Mouse (Mus musculus) MEL (cell line): Measurements from ENCODE around the gene Tmem175. TPM values are rescaled to one million over a fixed set of nuclear protein-coding genes. Genes with fewer than 3 reads are reported as not detected.

Source experiments
- DNase-seq: peaks from one replicate; pipeline ENCODE4 v3.0.0; 2011; ENCODE audit warnings: low read depth, low spot score
- H3K27ac ChIP-seq: 2 replicates; pipeline ENCODE4 v1.5.1; 2012; ENCODE audit warnings: low read depth, mild to moderate bottlenecking, control low read depth, low read length, moderate library complexity; ENCODE audit not compliant: control insufficient read depth
- H3K27me3 ChIP-seq, 2 experiments: fragments of 150-350 bp in 1 of 2; sonication (generic) in 1 of 2; 2 replicates each; pipeline ENCODE4 v1.6.1; 2012; ENCODE audit warnings: low read length in 2 of 2, mild to moderate bottlenecking in 2 of 2, improper control_type of control experiment in 1 of 2, moderate library complexity in 1 of 2; ENCODE audit not compliant: insufficient read depth in 2 of 2, control insufficient read depth in 1 of 2
- H3K36me3 ChIP-seq, 2 experiments: 2 replicates each; pipeline ENCODE4 v1.6.1; 2012 to 2014; ENCODE audit warnings: low read length in 2 of 2, improper control_type of control experiment in 1 of 2, inconsistent platforms in 1 of 2, mild to moderate bottlenecking in 1 of 2; ENCODE audit not compliant: insufficient read depth in 2 of 2, control insufficient read depth in 1 of 2
- H3K4me1 ChIP-seq, 2 experiments: fragments of 150-350 bp in 1 of 2; sonication (generic) in 1 of 2; 2 replicates each; pipeline ENCODE4 v1.6.1; 2012; ENCODE audit warnings: low read length in 2 of 2, improper control_type of control experiment in 1 of 2, mild to moderate bottlenecking in 1 of 2; ENCODE audit not compliant: insufficient read depth in 2 of 2, control insufficient read depth in 1 of 2
- H3K4me3 ChIP-seq, 2 experiments: fragments of 150-350 bp in 1 of 2; sonication (generic) in 1 of 2; 2 replicates each; pipeline ENCODE4 v1.5.1; 2012; ENCODE audit warnings: low read depth in 2 of 2, low read length in 2 of 2, mild to moderate bottlenecking in 2 of 2, moderate library complexity in 2 of 2, control low read depth in 1 of 2, improper control_type of control experiment in 1 of 2; ENCODE audit not compliant: control insufficient read depth in 1 of 2, insufficient read depth in 1 of 2
- H3K79me2 ChIP-seq: 2 replicates; pipeline ENCODE4 v1.6.1; 2012; ENCODE audit warnings: mild to moderate bottlenecking, low read length, moderate library complexity; ENCODE audit not compliant: control insufficient read depth, poor library complexity, insufficient read depth
- H3K9ac ChIP-seq: 2 replicates; pipeline ENCODE4 v1.6.1; 2012; ENCODE audit warnings: low read depth, mild to moderate bottlenecking, control low read depth, low read length, moderate library complexity; ENCODE audit not compliant: control insufficient read depth, poor library complexity, severe bottlenecking
- H3K9me3 ChIP-seq: fragments of 150-350 bp; sonication (generic); replicated peaks from 2 replicates; pipeline ENCODE4 v1.6.1; 2012; ENCODE audit warnings: mild to moderate bottlenecking, low read length, improper control_type of control experiment, moderate library complexity; ENCODE audit not compliant: insufficient read depth
- BHLHE40 ChIP-seq: IDR thresholded peaks from 2 replicates; pipeline ENCODE4 v1.6.1; 2012; ENCODE audit warnings: low read depth, mild to moderate bottlenecking, inconsistent platforms, low read length, improper control_type of control experiment, borderline replicate concordance
- CHD1 ChIP-seq: IDR thresholded peaks from 2 replicates; pipeline ENCODE4 v1.6.1; 2012; ENCODE audit warnings: low read depth, mild to moderate bottlenecking, inconsistent platforms, low read length, improper control_type of control experiment
- CHD2 ChIP-seq: IDR thresholded peaks from 2 replicates; pipeline ENCODE4 v1.6.1; 2011; ENCODE audit warnings: low read length, improper control_type of control experiment
- CTCF ChIP-seq, 3 experiments: IDR thresholded peaks in 2 of 3; conservative IDR thresholded peaks in 1 of 3; 2 replicates each; pipeline ENCODE4 v1.5.1; 2011 to 2012; ENCODE audit warnings: low read length in 3 of 3, low read depth in 2 of 3, mild to moderate bottlenecking in 2 of 3, improper control_type of control experiment in 1 of 3, inconsistent platforms in 1 of 3, mixed read lengths in 1 of 3, moderate library complexity in 1 of 3; ENCODE audit not compliant: control insufficient read depth in 1 of 3, insufficient read depth in 1 of 3, poor library complexity in 1 of 3, severe bottlenecking in 1 of 3
- E2F4 ChIP-seq: IDR thresholded peaks from 2 replicates; pipeline ENCODE4 v1.6.1; 2011; ENCODE audit warnings: low read depth, low read length, improper control_type of control experiment, borderline replicate concordance
- ELF1 ChIP-seq: IDR thresholded peaks from 2 replicates; pipeline ENCODE4 v1.6.1; 2014; ENCODE audit warnings: low read depth, mild to moderate bottlenecking, inconsistent platforms, low read length, improper control_type of control experiment, moderate library complexity
- EP300 ChIP-seq, 2 experiments: IDR thresholded peaks; 2 replicates each; pipeline ENCODE4 v1.6.1; 2011; ENCODE audit warnings: improper control_type of control experiment in 2 of 2, low read length in 2 of 2, low read depth in 1 of 2, mild to moderate bottlenecking in 1 of 2
- ETS1 ChIP-seq: IDR thresholded peaks from 2 replicates; pipeline ENCODE4 v1.6.1; 2012; ENCODE audit warnings: low read depth, mild to moderate bottlenecking, inconsistent platforms, low read length, improper control_type of control experiment, moderate library complexity
- GABPA ChIP-seq: IDR thresholded peaks from 2 replicates; pipeline ENCODE4 v1.6.1; 2012; ENCODE audit warnings: low read depth, mild to moderate bottlenecking, inconsistent platforms, low read length, improper control_type of control experiment, moderate library complexity
- GATA1 ChIP-seq: IDR thresholded peaks from 2 replicates; pipeline ENCODE4 v1.6.1; 2011; ENCODE audit warnings: low read depth, low read length, improper control_type of control experiment
- HCFC1 ChIP-seq: IDR thresholded peaks from 2 replicates; pipeline ENCODE4 v1.6.1; 2012; ENCODE audit warnings: low read depth, mild to moderate bottlenecking, inconsistent platforms, low read length, improper control_type of control experiment, moderate library complexity
- JUND ChIP-seq: IDR thresholded peaks from 2 replicates; pipeline ENCODE4 v1.6.1; 2011; ENCODE audit warnings: low read depth, mild to moderate bottlenecking, improper control_type of control experiment, low read length
- KAT2A ChIP-seq: conservative IDR thresholded peaks from 2 replicates; pipeline ENCODE4 v1.6.1; 2012; ENCODE audit warnings: low read depth, low read length, improper control_type of control experiment, inconsistent platforms
- MAFK ChIP-seq: IDR thresholded peaks from 2 replicates; pipeline ENCODE4 v1.6.1; 2011; ENCODE audit warnings: low read depth, mild to moderate bottlenecking, low read length, improper control_type of control experiment, borderline replicate concordance
- MAX ChIP-seq: IDR thresholded peaks from 2 replicates; pipeline ENCODE4 v1.6.1; 2011; ENCODE audit warnings: low read length, improper control_type of control experiment
- MAZ ChIP-seq: IDR thresholded peaks from 2 replicates; pipeline ENCODE4 v1.6.1; 2012; ENCODE audit warnings: low read depth, mild to moderate bottlenecking, inconsistent platforms, low read length, improper control_type of control experiment
- MEF2A ChIP-seq: IDR thresholded peaks from 2 replicates; pipeline ENCODE4 v1.6.1; 2014; ENCODE audit warnings: low read depth, mild to moderate bottlenecking, inconsistent platforms, low read length, improper control_type of control experiment; ENCODE audit not compliant: poor library complexity, insufficient replicate concordance, severe bottlenecking; ENCODE audit errors: extremely low read depth
- MXI1 ChIP-seq: IDR thresholded peaks from 2 replicates; pipeline ENCODE4 v1.6.1; 2011; ENCODE audit warnings: mild to moderate bottlenecking, low read depth, low read length, improper control_type of control experiment
- MYB ChIP-seq: IDR thresholded peaks from 2 replicates; pipeline ENCODE4 v1.6.1; 2011; ENCODE audit warnings: mild to moderate bottlenecking, low read depth, low read length, improper control_type of control experiment
- MYC ChIP-seq: IDR thresholded peaks from 2 replicates; pipeline ENCODE4 v1.6.1; 2011; ENCODE audit warnings: low read depth, mild to moderate bottlenecking, low read length, improper control_type of control experiment, moderate library complexity
- NELFE ChIP-seq: IDR thresholded peaks from 2 replicates; pipeline ENCODE4 v1.6.1; 2011; ENCODE audit warnings: low read depth, low read length, improper control_type of control experiment
- NRF1 ChIP-seq: IDR thresholded peaks from 2 replicates; pipeline ENCODE4 v1.6.1; 2014; ENCODE audit warnings: low read depth, mild to moderate bottlenecking, inconsistent platforms, low read length, improper control_type of control experiment, moderate library complexity; ENCODE audit not compliant: poor library complexity, insufficient read depth, severe bottlenecking
- POLR2A ChIP-seq, 2 experiments: IDR thresholded peaks; 2 replicates each; pipeline ENCODE4 v1.6.1; 2011 to 2012; ENCODE audit warnings: low read length in 2 of 2, mild to moderate bottlenecking in 2 of 2, control low read depth in 1 of 2, improper control_type of control experiment in 1 of 2, low read depth in 1 of 2, moderate library complexity in 1 of 2; ENCODE audit not compliant: control insufficient read depth in 1 of 2, insufficient read depth in 1 of 2, poor library complexity in 1 of 2
- POLR2AphosphoS2 ChIP-seq: IDR thresholded peaks from 2 replicates; pipeline ENCODE4 v1.6.1; 2011; ENCODE audit warnings: low read length, improper control_type of control experiment
- POLR2AphosphoS5 ChIP-seq: IDR thresholded peaks from 2 replicates; pipeline ENCODE4 v1.6.1; 2012; ENCODE audit warnings: low read depth, borderline replicate concordance, mild to moderate bottlenecking, inconsistent platforms, low read length, moderate library complexity, mixed read lengths
- RAD21 ChIP-seq: IDR thresholded peaks from 2 replicates; pipeline ENCODE4 v1.6.1; 2011; ENCODE audit warnings: mild to moderate bottlenecking, low read depth, low read length, improper control_type of control experiment
- RCOR1 ChIP-seq: IDR thresholded peaks from 2 replicates; pipeline ENCODE4 v1.6.1; 2012; ENCODE audit warnings: low read depth, mild to moderate bottlenecking, inconsistent platforms, low read length, improper control_type of control experiment
- SIN3A ChIP-seq: IDR thresholded peaks from 2 replicates; pipeline ENCODE4 v1.6.1; 2012; ENCODE audit warnings: low read length, improper control_type of control experiment, inconsistent platforms
- SMC3 ChIP-seq: IDR thresholded peaks from 2 replicates; pipeline ENCODE4 v1.6.1; 2011; ENCODE audit warnings: low read depth, low read length, improper control_type of control experiment
- TAL1 ChIP-seq: IDR thresholded peaks from 2 replicates; pipeline ENCODE4 v1.6.1; 2012; ENCODE audit warnings: mild to moderate bottlenecking, inconsistent platforms, low read length, moderate library complexity, mixed read lengths
- TBP ChIP-seq: IDR thresholded peaks from 2 replicates; pipeline ENCODE4 v1.8.0; 2011; ENCODE audit warnings: low read depth, low read length, improper control_type of control experiment
- TCF12 ChIP-seq: IDR thresholded peaks from 2 replicates; pipeline ENCODE4 v1.6.1; 2014; ENCODE audit warnings: low read depth, mild to moderate bottlenecking, inconsistent platforms, low read length, improper control_type of control experiment, moderate library complexity
- UBTF ChIP-seq: IDR thresholded peaks from 2 replicates; pipeline ENCODE4 v1.6.1; 2012; ENCODE audit warnings: low read depth, mild to moderate bottlenecking, inconsistent platforms, low read length, improper control_type of control experiment, moderate library complexity, borderline replicate concordance; ENCODE audit not compliant: insufficient read depth
- USF1 ChIP-seq: IDR thresholded peaks from 2 replicates; pipeline ENCODE4 v1.6.1; 2014; ENCODE audit warnings: low read depth, mild to moderate bottlenecking, inconsistent platforms, low read length, improper control_type of control experiment, moderate library complexity
- USF2 ChIP-seq, 2 experiments: IDR thresholded peaks; 2 replicates each; pipeline ENCODE4 v1.6.1; 2011 to 2012; ENCODE audit warnings: improper control_type of control experiment in 2 of 2, low read length in 2 of 2, borderline replicate concordance in 1 of 2, inconsistent platforms in 1 of 2, low read depth in 1 of 2, mild to moderate bottlenecking in 1 of 2; ENCODE audit not compliant: insufficient read depth in 1 of 2
- ZC3H11A ChIP-seq: IDR thresholded peaks from 2 replicates; pipeline ENCODE4 v1.6.1; 2012; ENCODE audit warnings: low read depth, mild to moderate bottlenecking, inconsistent platforms, low read length, improper control_type of control experiment
- ZKSCAN1 ChIP-seq: IDR thresholded peaks from 2 replicates; pipeline ENCODE4 v1.6.1; 2012; ENCODE audit warnings: low read depth, mild to moderate bottlenecking, inconsistent platforms, low read length, improper control_type of control experiment, moderate library complexity
- ZNF384 ChIP-seq: IDR thresholded peaks from 2 replicates; pipeline ENCODE4 v1.6.1; 2012; ENCODE audit warnings: low read depth, mild to moderate bottlenecking, inconsistent platforms, low read length, improper control_type of control experiment
- polyA plus RNA-seq, 2 experiments: library from polyadenylated mRNA; stranded (reverse) in 1 of 2; unstranded in 1 of 2; fragments of >175 nt in 1 of 2; fragments of >200 nt in 1 of 2; gene quantifications; 2 replicates each; pipeline versions ENCODE4 v1.2.1 to v1.2.4; 2012; ENCODE audit warnings: low replicate concordance in 2 of 2, low read depth in 1 of 2; ENCODE audit not compliant: insufficient read length in 2 of 2, insufficient read depth in 1 of 2, missing spikeins in 1 of 2
- total RNA-seq: library from RNA; depleted of rRNA; stranded (reverse); fragments of 300-350 nt; gene quantifications from 2 replicates; pipeline ENCODE4 v1.2.3, GENCODE M21; 2012

Gene Tmem175
- total and polyA plus RNA-seq, 3 experiments, result 19.3 to 39.2 TPM; not detected in 1

DNA sequence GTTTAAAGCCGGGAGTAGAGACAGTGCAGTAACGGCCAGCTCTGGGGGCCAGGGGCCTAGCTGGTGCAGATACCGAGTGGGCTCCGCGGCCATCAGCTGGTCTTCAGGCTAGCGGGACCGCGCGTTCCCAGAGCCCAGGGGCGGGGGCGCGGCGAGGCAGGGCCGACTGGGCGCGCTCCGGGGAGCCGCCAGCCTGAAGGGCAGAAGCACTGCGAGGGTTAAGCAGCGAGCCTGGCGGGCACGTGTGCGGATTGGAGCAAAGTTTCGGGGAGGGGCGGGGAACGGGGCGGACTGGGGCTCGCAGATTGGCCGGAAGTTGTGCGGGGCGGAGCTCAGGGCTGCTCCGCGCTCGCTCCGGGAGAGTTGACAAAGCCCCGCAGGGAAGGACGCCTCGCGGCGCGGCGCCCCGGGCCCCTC, 64.3 kb downstream of the Tmem175 start:
- peaks cover 3% of the 10 kb centered on the region; the same call in 1 of the 2 replicates for H3K79me2 ChIP-seq
- no peaks in the 10 kb centered on the region for H3K36me3 ChIP-seq
- H3K9me3 ChIP-seq, result no peaks in the 10 kb centered on the region
- H3K27me3 ChIP-seq, result no peaks in the 10 kb centered on the region
- H3K9ac ChIP-seq, result peak overlapping the region; percentile 85
- peak overlapping the region; percentile 77 to 92; a peak in 3 of 4 replicates for H3K4me3 ChIP-seq
- no peak overlapping the region for H3K27ac ChIP-seq
- DNase-seq, result peak; percentile 95
- peaks cover 4 to 5% of the 10 kb centered on the region in 2 experiments; a peak in 2 of 4 replicates for H3K4me1 ChIP-seq
- TF ChIP-seq UBTF (no peak), MAZ (peak; percentile 80; the same call in 1 of the 2 replicates), E2F4 (no peak), MAFK (no peak), TBP (peak; percentile 30; the same call in 1 of the 2 replicates), USF1 (peak; percentile 85), ETS1 (no peak), POLR2A (IDR thresholded peaks at IDR 0.05; ENCODE audit: control insufficient read depth in 1 of 2, insufficient read depth in 1 of 2, low read depth in 1 of 2, low read length in 2 of 2, poor library complexity in 1 of 2) (peak; percentile 30 to 52; a peak in 2 of 4 replicates), TAL1 (no peak), GATA1 (no peak), SIN3A (peak; percentile 62), CHD2 (no peak), POLR2AphosphoS5 (no peak), MEF2A (no peak), NELFE (peak; percentile 47), CHD1 (no peak), EP300 (IDR thresholded peaks at IDR 0.05; ENCODE audit: low read depth in 1 of 2, low read length in 2 of 2) (no peak), SMC3 (no peak), MYC (no peak), ELF1 (peak; percentile 59), KAT2A (no peak), USF2 (IDR thresholded peaks at IDR 0.05; ENCODE audit: borderline replicate concordance in 1 of 2, insufficient read depth in 1 of 2, low read depth in 1 of 2, low read length in 2 of 2) (no peak), POLR2AphosphoS2 (no peak), HCFC1 (peak; percentile 54; the same call in 1 of the 2 replicates), RAD21 (no peak), TCF12 (no peak; the same call in 1 of the 2 replicates), NRF1 (no peak), RCOR1 (no peak), MAX (no peak), MXI1 (peak; percentile 69), ZNF384 (no peak), CTCF (IDR thresholded peaks at IDR 0.05 in 2 of 3, conservative IDR thresholded peaks at IDR 0.05 in 1 of 3; ENCODE audit: control insufficient read depth in 1 of 3, insufficient read depth in 1 of 3, low read depth in 2 of 3, low read length in 3 of 3, poor library complexity in 1 of 3, severe bottlenecking in 1 of 3) (no peak), JUND (no peak), ZKSCAN1 (no peak), BHLHE40 (peak; percentile 55; the same call in 1 of the 2 replicates), MYB (no peak), GABPA (no peak), ZC3H11A (no peak)
